Mouse (Mus musculus): ENCODE data around the gene Gm29609.
"Not testable (repeated sequence)": the region's sequence is repeated elsewhere in the genome, so short reads cannot be mapped to it uniquely, and the experiment has no call there.

The Gm29609 gene

GRCm38 (mm10) chr5:31179766-31180630 is at the start of gene Gm29609, which contains the start of gene Gtf3c2:
TSS of gene Gm29609 (minus strand) at chr5:31179911.
TSS of gene Gtf3c2 (minus strand) at chr5:31180144.
- DNase-seq (ENCODE audit: low spot score in 2 of 2), result peak; percentile 95 to 98

DNA sequence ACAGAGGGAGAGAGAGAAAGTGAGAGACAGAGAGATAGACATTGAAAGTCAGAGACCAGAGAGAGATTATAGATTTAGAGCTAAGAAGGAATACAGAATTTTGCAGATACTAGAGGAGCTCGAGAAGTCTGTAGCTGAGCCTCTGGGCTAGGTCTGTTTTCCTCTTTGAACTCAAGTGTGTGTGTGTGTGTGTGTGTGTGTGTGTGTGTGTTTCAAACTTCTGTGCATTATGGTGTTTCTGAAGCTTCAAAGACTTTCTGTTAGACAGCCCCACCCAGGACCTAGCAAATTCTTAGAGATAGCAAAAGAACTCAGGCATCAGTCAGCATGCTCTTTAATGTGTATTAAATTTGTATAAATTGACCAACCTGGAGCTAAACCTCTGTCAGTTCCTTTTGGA is 46.9 kb upstream of the Gm29609 start:
- DNase-seq (ENCODE audit: low spot score in 2 of 2), result no peak

DNA sequence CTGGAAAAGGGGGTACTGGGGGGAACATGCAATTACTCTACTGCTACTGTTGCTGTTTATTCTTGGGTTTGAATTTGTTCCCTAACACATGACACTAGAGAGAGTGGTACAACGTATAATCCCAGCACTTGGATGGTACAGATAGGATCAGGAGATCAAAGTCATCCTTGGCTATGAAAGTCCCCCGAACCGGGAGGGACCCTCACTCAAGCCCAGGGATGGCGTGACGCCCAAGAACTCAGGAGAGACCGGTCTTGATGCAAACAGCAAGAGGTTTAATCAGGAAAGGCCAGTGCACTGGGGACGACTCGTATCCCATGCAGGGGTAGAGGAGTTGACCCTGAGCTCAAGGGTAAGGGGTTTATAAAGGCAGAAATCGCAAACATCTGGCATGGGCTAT is 43.0 kb upstream of the Gm29609 start:
- no peak for DNase-seq (ENCODE audit: low spot score in 2 of 2)

DNA sequence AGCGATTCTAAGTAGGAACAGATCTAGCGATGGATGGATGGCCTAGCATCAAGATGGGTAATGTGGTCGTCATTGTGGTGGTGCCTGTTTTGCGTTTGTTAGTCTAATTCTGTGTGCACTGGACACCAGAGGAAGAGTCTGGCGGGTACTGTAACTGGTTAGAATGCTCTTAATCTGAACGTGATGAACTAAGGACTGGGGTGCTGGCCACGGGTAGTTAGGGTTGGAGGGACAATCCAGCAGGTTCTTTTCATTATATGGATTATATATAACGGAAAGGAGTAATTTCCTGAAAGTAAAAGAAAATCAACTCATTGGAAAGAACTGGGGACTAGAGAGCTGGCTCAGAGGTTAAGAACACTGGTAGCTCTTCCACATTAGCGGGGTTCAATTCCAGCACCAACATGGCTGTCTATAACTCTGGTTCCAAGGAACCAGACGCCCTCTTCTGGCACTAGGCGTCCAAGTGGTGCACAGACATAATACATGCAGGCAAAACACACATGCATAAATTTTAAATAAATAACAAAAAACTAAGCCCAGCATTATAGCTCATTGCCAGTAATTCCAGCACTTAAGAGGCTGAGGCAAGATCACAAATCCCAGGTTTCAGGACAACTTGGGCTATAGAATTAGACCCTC is 41.7 kb upstream of the Gm29609 start:
- no peak for DNase-seq (ENCODE audit: low spot score in 2 of 2)

DNA sequence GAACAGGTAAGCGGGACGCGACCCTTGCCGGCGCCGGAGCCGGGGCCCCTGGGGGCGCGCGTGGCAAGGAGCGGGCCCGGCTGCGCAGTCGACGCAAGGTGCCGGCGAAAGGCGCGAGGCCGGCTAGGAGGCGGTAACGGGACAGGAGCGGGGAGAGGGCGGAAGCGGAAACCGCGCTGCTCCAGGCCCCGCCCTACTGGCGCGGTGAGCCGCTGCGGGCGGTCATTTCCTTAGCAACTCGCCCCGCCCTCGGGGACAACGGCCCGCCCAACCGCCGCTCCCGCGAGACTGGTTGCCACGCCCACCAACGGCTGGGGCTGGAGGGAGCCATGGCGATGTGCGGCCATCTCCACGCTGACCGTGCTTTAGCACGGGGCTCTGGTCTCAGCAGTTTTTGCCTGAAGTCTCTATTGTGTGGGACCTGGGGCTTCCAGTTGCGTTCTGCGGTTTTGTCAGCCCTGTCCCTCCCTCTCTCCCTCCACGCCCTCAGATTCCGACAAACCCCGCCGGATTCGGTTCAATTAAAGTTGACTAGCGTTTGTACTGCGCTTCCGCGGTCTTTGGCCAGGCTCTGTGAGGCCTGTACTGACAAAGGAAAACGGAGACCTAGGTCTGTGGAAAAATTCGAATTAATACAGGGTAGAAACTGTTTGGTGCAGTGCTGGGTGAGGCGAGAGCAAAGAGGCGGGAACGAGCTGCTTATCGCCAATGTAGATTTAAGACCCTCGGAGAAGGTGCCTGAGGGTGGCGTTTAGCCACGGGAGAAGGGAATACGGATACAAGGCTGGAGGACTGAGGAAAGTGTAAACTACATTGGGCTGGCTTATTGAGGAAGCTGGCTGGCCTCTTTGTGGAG is 41.0 kb upstream of the Gm29609 start, which contains the start of gene Ppm1g:
TSS of gene Ppm1g (minus strand) at position 240 of the 856 bp plus-strand sequence.
- DNase-seq (ENCODE audit: low spot score in 2 of 2), result peak; percentile 81 to 95

GRCm38 (mm10) chr5:31219911-31220447 is 40.3 kb upstream of the Gm29609 start:
- DNase-seq (ENCODE audit: low spot score in 2 of 2), result peak in 1 of 2 experiments; percentile 49

DNA sequence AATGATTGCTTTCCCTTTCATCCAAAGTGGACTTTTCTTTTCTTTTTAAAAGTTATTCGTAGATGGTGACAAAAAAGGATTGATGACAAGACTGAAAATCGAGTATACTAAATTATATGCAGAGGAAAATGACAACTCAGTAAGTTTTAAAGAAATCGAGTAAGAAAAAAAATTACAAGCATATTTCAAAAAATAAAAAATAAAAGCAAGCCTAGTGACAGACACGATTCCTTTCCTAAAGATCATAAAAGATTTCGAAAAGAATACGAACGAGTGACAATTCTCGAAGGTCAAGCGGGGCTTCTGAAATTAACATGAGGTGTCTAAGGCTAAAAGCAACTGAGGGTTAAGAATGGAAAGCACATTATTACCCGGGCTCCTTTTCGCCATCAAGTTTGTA is 39.8 kb upstream of the Gm29609 start:
- DNase-seq (ENCODE audit: low spot score in 2 of 2), result no peak

DNA sequence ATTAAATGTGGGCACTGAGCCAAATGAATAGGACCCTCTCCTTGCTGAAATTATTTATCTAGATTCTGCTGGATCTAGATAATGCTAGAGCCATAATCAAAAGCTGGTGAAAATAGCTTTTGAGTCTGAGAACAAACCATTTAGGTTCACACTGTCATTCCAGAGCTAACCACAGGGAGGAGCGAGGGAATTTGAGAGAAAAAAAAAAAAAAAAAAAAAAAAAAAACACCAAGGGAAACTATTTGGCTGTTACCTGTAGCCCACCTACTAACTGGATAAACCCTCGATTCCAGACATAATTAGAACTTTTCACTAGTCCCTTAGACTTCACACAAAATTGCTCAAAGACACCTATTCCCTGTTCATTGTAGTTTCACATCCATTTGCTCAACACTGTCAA is 39.4 kb upstream of the Gm29609 start:
- DNase-seq (ENCODE audit: low spot score in 2 of 2), result no peak

GRCm38 (mm10) chr5:31218294-31218693 is 38.6 kb upstream of the Gm29609 start:
- DNase-seq (ENCODE audit: low spot score in 2 of 2), result no peak

DNA sequence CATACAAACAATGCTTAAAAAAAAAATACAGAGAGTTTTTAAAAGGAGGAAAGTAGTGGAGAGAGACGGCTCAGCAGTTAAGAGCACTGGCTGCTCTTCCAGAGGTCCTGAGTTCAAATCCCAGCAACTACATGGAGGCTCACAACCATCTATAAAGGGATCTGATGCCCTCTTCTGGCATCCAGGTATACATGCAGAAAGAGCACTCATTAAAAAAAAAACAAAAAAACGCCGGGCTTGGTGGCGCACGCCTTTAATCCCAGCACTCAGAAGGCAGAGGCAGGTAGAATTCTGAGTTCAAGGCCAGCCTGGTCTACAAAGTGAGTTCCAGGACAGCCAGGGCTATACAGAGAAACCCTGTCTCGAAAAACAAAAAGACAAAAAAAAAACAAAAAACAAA is 36.8 kb upstream of the Gm29609 start:
- DNase-seq (ENCODE audit: low spot score in 2 of 2), result not testable (repeated sequence)

DNA sequence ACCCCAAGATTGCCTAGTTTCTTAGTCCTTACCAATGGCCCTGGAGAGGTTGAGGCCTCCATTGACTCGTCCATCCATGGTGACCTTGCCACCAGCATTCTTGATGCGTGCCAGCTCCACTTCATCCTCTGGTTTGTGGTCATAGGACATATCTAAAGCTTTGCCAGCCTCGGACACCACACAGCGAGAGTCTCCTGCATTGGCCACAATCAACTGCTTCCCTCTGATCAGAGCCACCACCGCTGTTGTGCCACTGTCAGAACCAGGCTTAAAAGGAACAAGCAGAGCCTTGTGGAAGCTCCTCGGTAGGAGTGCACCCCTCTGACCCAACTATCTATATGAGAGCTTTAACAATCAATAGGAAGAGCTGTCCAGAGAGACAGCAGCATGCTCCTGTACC is 24.7 kb upstream of the Gm29609 start:
- no peak for DNase-seq (ENCODE audit: low spot score in 2 of 2)

GRCm38 (mm10) chr5:31203866-31204265 is 24.2 kb upstream of the Gm29609 start:
- DNase-seq (ENCODE audit: low spot score in 2 of 2), result no peak

DNA sequence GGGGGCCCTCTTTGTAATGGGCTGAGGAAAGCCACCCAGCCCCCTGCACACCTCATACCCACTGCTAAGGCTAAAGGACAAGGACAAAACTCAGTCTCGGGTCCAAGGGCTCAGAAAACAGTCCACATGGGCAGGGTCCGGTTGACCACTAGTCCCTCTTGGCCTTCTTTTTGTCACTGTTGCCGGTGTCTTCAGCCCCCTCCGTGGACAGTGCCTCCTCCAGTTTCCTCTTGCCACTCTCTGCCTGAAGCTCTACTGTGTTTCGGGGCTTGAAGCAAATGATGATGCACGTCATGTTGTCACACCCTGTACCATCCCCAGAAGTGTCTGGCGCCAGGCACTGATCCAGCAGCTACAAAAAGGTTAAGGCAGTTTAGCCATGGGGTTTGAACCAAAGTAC is 23.2 kb upstream of the Gm29609 start:
- DNase-seq (ENCODE audit: low spot score in 2 of 2), result no peak

- DNase-seq (ENCODE audit: low spot score in 2 of 2), result peak; percentile 98
Observed at GRCm38 (mm10) chr5:31201742-31202590, 22.3 kb upstream of the Gm29609 start, which contains the start of gene Zfp513. TSS of gene Zfp513 (minus strand) at chr5:31202303.

GRCm38 (mm10) chr5:31201042-31201741 is 21.5 kb upstream of the Gm29609 start:
- no peak for DNase-seq (ENCODE audit: low spot score in 2 of 2)

DNA sequence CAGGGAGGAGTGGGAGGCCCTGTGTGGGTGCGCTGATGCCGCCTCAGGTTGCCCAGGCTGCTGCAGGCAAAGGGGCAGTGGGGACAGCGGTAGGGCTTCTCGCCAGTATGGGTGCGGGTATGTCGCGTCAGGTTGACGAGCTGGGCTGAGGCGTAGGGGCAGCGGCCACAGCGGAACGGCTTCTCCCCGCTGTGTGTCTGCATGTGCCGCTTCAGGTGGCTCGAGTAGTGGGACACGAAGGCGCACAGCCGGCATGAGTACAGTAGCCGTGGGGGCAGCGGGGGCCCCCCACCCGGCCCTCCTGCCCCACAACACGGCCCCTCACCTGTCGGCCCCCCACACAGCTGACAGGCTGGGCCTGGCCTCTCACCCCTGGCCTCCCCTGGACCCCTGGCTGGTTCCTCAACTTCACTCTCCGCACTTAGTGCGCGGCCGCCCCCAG is 20.6 kb upstream of the Gm29609 start:
- DNase-seq (ENCODE audit: low spot score in 2 of 2), result no peak

DNA sequence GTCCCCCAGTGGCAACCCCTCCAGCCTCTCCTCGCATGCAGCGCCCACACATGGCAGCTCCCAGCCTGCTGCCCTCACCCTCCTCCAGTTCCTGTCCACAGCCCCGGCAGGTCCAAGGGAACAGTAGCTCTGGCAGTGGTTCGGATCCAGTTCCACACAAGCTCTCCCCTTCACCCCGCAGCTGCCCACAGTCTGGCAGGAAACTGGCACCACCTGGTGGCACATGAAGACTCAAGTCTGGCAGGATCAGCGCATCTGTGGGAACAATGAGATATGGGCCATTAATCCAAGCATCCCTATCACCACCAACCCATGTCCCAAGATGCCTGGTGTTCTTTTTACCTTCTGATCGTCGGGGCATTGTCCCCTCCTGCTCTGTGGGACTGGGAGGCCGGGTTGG is 20.2 kb upstream of the Gm29609 start:
- no peak for DNase-seq (ENCODE audit: low spot score in 2 of 2)

- no peak for DNase-seq (ENCODE audit: low spot score in 2 of 2)
Observed at GRCm38 (mm10) chr5:31199321-31199892, 19.7 kb upstream of the Gm29609 start.

DNA sequence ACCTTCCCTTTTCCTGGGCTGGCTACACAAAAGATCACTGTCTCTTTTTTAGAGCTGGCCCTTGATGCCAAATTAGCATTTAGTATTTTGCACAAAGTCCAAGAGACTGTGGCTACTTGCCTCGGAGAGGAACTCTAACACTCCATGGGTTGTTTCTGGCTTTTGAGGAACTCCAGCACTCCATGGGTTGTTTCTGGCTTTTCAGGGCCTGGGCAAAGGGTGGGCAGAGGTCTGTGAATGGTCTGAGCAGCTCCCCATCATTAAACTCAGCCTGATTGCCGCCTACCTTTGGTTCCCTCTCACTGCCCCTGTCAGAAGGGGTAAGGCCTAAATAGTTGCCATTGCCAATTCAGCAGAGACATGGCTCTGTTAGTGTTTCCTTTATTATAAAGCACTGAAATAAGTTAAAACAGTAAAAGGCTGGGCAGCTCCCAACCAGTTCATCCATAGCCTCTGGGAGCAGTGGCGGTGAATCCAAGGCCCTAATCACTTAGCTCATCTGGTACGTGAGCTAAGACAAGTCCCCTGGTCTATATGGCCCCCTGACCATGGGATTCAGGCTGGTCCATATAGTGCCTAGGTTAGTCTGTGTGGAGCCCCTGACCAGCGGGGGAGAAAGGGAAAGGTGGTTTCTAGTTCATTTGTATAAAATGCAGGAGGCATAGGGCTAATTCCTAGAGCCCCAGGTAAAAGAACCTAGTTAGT is 19.1 kb upstream of the Gm29609 start:
- DNase-seq (ENCODE audit: low spot score in 2 of 2), result no peak

All from left cerebral cortex, adult 9 months (tissue).